Mouse (Mus musculus) embryo, embryonic 11 days (tissue): ENCODE measurements around the gene Mybpc2.
A peak's percentile ranks its signal among the peaks of the same experiment; 100 is the strongest.

ENCODE experiments used
- DNase-seq: peaks from one replicate; pipeline ENCODE4 v3.0.0-alpha.2; 2015

The Mybpc2 gene

GRCm38 (mm10) chr7:44543071-44543470 is 18.6 kb upstream of the Mybpc2 start:
- no peak for DNase-seq

- DNase-seq: no peak
Observed at GRCm38 (mm10) chr7:44542555-44542954, 18.1 kb upstream of the Mybpc2 start.

- no peak for DNase-seq
Observed at GRCm38 (mm10) chr7:44538756-44539624, 14.5 kb upstream of the Mybpc2 start.

- no peak for DNase-seq
Observed at GRCm38 (mm10) chr7:44537496-44537895, 13.0 kb upstream of the Mybpc2 start.

GRCm38 (mm10) chr7:44537009-44537408 is 12.6 kb upstream of the Mybpc2 start:
- DNase-seq: no peak

GRCm38 (mm10) chr7:44536590-44536968 is 12.1 kb upstream of the Mybpc2 start:
- DNase-seq: no peak

- DNase-seq: no peak
Observed at GRCm38 (mm10) chr7:44535657-44536589, 11.5 kb upstream of the Mybpc2 start.

GRCm38 (mm10) chr7:44534656-44535441 is 10.4 kb upstream of the Mybpc2 start:
- no peak for DNase-seq

GRCm38 (mm10) chr7:44534242-44534641 is 9.8 kb upstream of the Mybpc2 start:
- no peak for DNase-seq

- no peak for DNase-seq
Observed at GRCm38 (mm10) chr7:44533746-44534045, 9.2 kb upstream of the Mybpc2 start.

GRCm38 (mm10) chr7:44532918-44533745 is 8.7 kb upstream of the Mybpc2 start:
- no peak for DNase-seq

GRCm38 (mm10) chr7:44531946-44532732 is 7.7 kb upstream of the Mybpc2 start, which contains the start of gene Spib:
Gene Spib (minus strand): TSS chr7:44532071.
- DNase-seq: no peak

- DNase-seq: no peak
Observed at GRCm38 (mm10) chr7:44531207-44531606, 6.8 kb upstream of the Mybpc2 start.

- no peak for DNase-seq
Observed at GRCm38 (mm10) chr7:44530507-44530906, 6.1 kb upstream of the Mybpc2 start.

- DNase-seq: no peak
Observed at GRCm38 (mm10) chr7:44529518-44529917, 5.1 kb upstream of the Mybpc2 start.

GRCm38 (mm10) chr7:44527483-44528398 is 3.3 kb upstream of the Mybpc2 start:
- peak; percentile 80 for DNase-seq

- DNase-seq: no peak
Observed at GRCm38 (mm10) chr7:44526414-44527154, 2.1 kb upstream of the Mybpc2 start.

- peak; percentile 27 for DNase-seq
Observed at GRCm38 (mm10) chr7:44525126-44525832, 823 bp upstream of the Mybpc2 start.

GRCm38 (mm10) chr7:44523056-44523455 is 1.4 kb downstream of the Mybpc2 start:
- DNase-seq: no peak
